Mouse (Mus musculus): Measurements from ENCODE around the gene Prkce. TPM values are rescaled to one million over a fixed set of nuclear protein-coding genes. Genes with fewer than 3 reads are reported as not detected.

Prkce gene
- polyA plus RNA-seq, 1 experiment from 2014 or later = 5.0 TPM

DNA sequence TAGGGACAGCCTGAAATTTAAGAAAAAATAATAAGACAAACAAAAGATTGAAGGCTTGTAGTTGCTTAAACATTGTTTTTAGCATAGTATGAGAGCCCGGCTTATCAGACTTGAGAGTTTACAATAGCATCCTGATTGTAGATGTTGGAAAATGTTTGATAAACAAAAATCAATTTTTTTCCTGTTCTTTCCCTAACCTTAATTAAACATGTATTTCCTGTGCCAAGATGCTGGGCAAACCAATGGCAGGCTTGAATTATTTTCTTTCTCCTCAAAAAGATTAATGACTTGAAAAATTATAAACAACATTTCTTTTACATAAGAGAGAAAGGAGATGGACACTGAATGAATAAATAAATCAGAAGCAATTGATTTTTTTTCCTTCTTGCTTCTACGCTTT is 187.7 kb downstream of the Prkce start:
- Histone ChIP-seq H3K4me2 (ENCODE audit: low read depth, low read length) (no peak overlapping the region), H3K9ac (ENCODE audit: low read depth, low read length) (no peak overlapping the region), H3K4me3 (ENCODE audit: low read length) (no peak overlapping the region), H3K4me1 (ENCODE audit: control insufficient read depth, insufficient read depth, low read length) (peaks cover 19% of the 10 kb centered on the region), H3K27me3 (replicated peaks; ENCODE audit: control insufficient read depth, insufficient read depth, low read length) (no peaks in the 10 kb centered on the region), H3K9me3 (ENCODE audit: control insufficient read depth, low read length) (no peaks in the 10 kb centered on the region), H3K27ac (ENCODE audit: low read length) (no peak overlapping the region), H3K36me3 (ENCODE audit: control insufficient read depth, insufficient read depth, low read length) (no peaks in the 10 kb centered on the region)
- 73% methylated on average over 2 of the region's 2 CpGs for WGBS
- ATAC-seq = no peak

DNA sequence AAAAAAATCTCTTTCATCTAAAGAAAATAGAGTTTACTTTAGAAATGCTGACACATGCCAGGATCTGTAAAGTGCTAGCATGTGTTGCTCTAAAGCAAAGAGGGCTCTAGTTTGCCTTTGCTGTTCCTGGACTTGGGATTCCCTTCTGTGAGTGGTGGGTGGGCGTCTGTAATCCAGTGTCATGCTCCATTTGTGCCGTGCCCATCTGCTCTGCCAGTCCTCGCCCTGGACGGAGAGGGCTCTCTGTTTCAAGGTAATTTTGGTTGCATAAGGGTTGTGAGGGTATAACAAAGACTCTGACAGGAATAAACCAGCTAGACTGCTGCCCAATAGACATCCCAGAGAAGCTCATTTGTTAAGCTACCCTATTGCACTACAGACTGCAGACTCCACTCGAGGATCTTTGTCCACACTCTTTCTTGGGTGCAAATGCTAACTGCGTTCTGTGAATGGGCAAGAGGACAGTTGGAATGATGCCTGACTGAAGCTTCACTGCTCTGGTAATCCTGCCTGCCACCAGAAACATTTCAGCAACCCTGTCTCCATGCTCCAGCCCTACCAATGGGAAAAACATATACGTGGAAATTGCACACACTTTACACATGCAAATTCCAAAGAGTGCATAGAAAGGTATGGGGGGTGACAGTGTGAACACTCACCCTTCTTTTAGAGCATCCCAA is 188.3 kb downstream of the Prkce start:
- H3K4me1 ChIP-seq (ENCODE audit: control insufficient read depth, insufficient read depth, low read length) = peaks cover 14% of the 10 kb centered on the region
- no peak overlapping the region for H3K4me2 ChIP-seq (ENCODE audit: low read depth, low read length)
- H3K27ac ChIP-seq (ENCODE audit: low read length) = no peak overlapping the region
- ATAC-seq = no peak
- 59% methylated on average over 7 of the region's 7 CpGs for WGBS
- H3K36me3 ChIP-seq (ENCODE audit: control insufficient read depth, insufficient read depth, low read length) = no peaks in the 10 kb centered on the region
- H3K27me3 ChIP-seq (replicated peaks; ENCODE audit: control insufficient read depth, insufficient read depth, low read length) = no peaks in the 10 kb centered on the region
- H3K9ac ChIP-seq (ENCODE audit: low read depth, low read length) = no peak overlapping the region
- no peak overlapping the region for H3K4me3 ChIP-seq (ENCODE audit: low read length)
- no peaks in the 10 kb centered on the region for H3K9me3 ChIP-seq (ENCODE audit: control insufficient read depth, low read length)

DNA sequence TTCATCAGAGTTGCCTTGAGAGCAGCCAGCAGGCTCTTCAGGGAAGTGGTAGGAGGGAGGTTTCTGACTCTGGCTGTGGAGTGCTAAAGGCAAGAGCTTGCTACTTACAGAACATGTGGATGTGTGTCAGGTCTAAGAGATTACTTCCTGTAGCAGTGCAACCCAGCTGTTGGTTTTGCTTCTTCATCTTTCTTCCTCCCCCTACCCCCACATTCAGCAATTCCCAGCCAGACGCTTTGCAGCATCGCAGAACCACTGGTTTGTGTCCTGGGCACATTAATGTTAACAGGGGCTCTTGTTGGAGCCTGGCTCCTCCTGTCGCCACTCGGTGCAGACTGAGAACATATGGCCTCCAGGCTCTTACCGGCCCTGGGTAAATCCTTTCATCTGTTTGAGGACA is 190.8 kb downstream of the Prkce start:
- ATAC-seq = peak; percentile 58; the same call in 1 of the 2 replicates
- no peaks in the 10 kb centered on the region for H3K36me3 ChIP-seq (ENCODE audit: control insufficient read depth, insufficient read depth, low read length)
- H3K9me3 ChIP-seq (ENCODE audit: control insufficient read depth, low read length) = no peaks in the 10 kb centered on the region
- no peak overlapping the region for H3K9ac ChIP-seq (ENCODE audit: low read depth, low read length)
- H3K27me3 ChIP-seq (replicated peaks; ENCODE audit: control insufficient read depth, insufficient read depth, low read length) = no peaks in the 10 kb centered on the region
- H3K4me1 ChIP-seq (ENCODE audit: control insufficient read depth, insufficient read depth, low read length) = peaks cover 12% of the 10 kb centered on the region; the same call in 1 of the 2 replicates
- H3K4me3 ChIP-seq (ENCODE audit: low read length) = no peak overlapping the region
- WGBS = 39% methylated on average over 5 of the region's 5 CpGs
- H3K27ac ChIP-seq (ENCODE audit: low read length) = no peak overlapping the region
- no peak overlapping the region for H3K4me2 ChIP-seq (ENCODE audit: low read depth, low read length)

DNA sequence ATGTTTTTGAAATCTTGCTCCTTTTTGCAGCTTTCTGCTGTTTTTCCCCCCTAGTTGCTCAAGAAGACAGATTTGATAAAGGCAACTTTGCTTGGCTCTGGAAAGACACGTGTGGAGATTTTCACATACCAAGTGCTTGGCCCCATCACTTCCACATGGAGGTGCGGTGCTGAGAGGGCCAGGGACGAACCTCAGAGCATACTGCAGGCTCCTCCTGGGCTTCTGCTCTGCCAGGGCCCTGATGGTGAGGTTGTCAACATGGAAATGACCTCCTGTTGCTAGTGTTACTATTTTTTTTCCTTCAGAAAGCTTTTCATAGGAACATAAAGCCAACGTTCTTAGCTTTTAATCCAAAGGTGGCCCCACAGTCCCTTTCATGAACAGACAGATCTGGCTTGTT is 191.3 kb downstream of the Prkce start:
- no peak overlapping the region for H3K4me3 ChIP-seq (ENCODE audit: low read length)
- H3K9ac ChIP-seq (ENCODE audit: low read depth, low read length) = no peak overlapping the region
- peaks cover 12% of the 10 kb centered on the region; the same call in 1 of the 2 replicates for H3K4me1 ChIP-seq (ENCODE audit: control insufficient read depth, insufficient read depth, low read length)
- H3K27me3 ChIP-seq (replicated peaks; ENCODE audit: control insufficient read depth, insufficient read depth, low read length) = no peaks in the 10 kb centered on the region
- ATAC-seq = no peak
- H3K27ac ChIP-seq (ENCODE audit: low read length) = no peak overlapping the region
- 56% methylated on average over 4 of the region's 4 CpGs for WGBS
- H3K9me3 ChIP-seq (ENCODE audit: control insufficient read depth, low read length) = no peaks in the 10 kb centered on the region
- H3K36me3 ChIP-seq (ENCODE audit: control insufficient read depth, insufficient read depth, low read length) = no peaks in the 10 kb centered on the region
- H3K4me2 ChIP-seq (ENCODE audit: low read depth, low read length) = no peak overlapping the region

DNA sequence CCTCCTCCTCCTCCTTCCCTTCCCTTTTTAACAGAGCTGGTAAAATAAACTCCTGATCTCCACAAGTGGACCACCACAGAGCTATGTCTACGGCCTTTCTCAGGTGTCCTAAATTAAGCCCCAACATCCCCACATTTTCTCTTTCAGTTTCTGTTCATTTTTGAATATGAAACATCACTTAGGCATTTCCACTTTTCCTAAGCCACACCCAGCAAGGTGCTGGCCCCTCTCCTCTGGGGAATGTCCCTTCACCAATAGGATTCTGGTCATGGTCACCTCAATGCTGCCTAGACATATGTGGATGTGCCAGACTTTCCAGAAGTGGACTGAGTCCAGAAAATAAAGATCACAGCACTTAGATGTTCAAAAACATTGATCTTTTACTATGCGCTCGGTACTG is 193.3 kb downstream of the Prkce start:
- ATAC-seq = no peak
- Histone ChIP-seq H3K4me2 (ENCODE audit: low read depth, low read length) (no peak overlapping the region), H3K36me3 (ENCODE audit: control insufficient read depth, insufficient read depth, low read length) (no peaks in the 10 kb centered on the region), H3K9ac (ENCODE audit: low read depth, low read length) (no peak overlapping the region), H3K27me3 (replicated peaks; ENCODE audit: control insufficient read depth, insufficient read depth, low read length) (no peaks in the 10 kb centered on the region), H3K4me1 (ENCODE audit: control insufficient read depth, insufficient read depth, low read length) (peaks cover 20% of the 10 kb centered on the region), H3K27ac (ENCODE audit: low read length) (no peak overlapping the region), H3K4me3 (ENCODE audit: low read length) (no peak overlapping the region), H3K9me3 (ENCODE audit: control insufficient read depth, low read length) (no peaks in the 10 kb centered on the region)
- 88% methylated on average over 3 of the region's 3 CpGs for WGBS

DNA sequence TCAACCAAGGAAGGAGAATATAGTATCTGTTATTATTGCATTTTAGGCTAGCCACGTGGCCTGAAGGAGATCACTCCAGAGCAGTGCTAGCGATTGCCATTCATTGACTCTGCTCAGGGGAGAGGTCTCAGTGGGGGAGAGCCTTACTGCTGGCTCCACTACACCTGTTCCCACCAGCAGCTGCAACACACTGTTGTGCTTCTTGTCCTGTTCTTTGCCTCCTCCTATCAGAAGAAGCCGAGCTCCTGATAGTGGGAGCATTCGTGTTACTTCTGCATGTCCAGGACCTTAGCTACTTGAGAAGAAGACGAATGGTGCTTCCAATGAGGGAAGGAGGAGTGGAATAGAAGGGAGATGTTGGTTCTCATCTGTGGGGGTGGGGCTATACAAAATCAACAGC is 195.8 kb downstream of the Prkce start:
- Histone ChIP-seq H3K9me3 (ENCODE audit: control insufficient read depth, low read length) (no peaks in the 10 kb centered on the region), H3K4me3 (ENCODE audit: low read length) (no peak overlapping the region), H3K36me3 (ENCODE audit: control insufficient read depth, insufficient read depth, low read length) (no peaks in the 10 kb centered on the region), H3K27ac (ENCODE audit: low read length) (no peak overlapping the region), H3K9ac (ENCODE audit: low read depth, low read length) (no peak overlapping the region), H3K4me2 (ENCODE audit: low read depth, low read length) (no peak overlapping the region), H3K27me3 (replicated peaks; ENCODE audit: control insufficient read depth, insufficient read depth, low read length) (no peaks in the 10 kb centered on the region), H3K4me1 (ENCODE audit: control insufficient read depth, insufficient read depth, low read length) (peaks cover 15% of the 10 kb centered on the region)
- 61% methylated on average over 5 of the region's 5 CpGs for WGBS
- ATAC-seq = no peak

DNA sequence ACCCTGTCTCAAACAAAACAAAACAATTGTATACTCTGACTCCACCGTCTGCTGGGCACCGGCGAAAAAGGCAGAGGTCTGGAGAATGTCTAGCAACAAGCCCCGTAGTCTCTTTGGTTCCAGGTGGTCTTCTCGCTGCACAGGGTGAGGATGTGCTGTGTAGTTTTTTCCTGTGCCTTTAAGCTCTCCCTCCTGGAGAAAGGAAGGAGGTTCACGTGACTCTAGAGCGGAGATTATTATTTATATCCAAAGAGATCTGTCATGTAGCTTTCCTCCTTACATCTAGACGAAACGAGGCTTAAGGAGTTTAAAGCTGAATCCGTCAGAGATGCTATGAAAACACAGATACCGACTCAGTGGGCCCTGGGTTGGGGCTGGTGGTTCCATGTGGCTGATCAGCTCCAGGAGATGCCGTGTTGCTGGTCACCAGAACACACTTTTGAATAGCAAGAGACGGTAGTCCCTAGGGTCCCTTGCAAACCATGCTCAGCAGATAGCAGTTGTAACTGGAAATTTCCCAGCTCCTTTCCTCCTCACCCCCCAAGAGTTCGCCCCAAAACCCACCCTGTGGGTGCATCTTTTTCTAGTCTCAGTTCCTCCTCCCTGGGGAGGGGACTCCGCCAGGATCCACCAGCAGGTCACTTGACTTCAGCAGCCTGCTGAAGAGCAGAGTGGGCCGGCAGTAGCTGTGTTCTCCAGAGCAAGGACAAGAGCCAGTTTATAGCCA is 196.9 kb downstream of the Prkce start:
- H3K4me3 ChIP-seq (ENCODE audit: low read length) = no peak overlapping the region
- H3K36me3 ChIP-seq (ENCODE audit: control insufficient read depth, insufficient read depth, low read length) = no peaks in the 10 kb centered on the region
- no peak overlapping the region for H3K4me2 ChIP-seq (ENCODE audit: low read depth, low read length)
- 51% methylated on average over 16 of the region's 16 CpGs for WGBS
- H3K27ac ChIP-seq (ENCODE audit: low read length) = no peak overlapping the region
- ATAC-seq = no peak
- H3K9me3 ChIP-seq (ENCODE audit: control insufficient read depth, low read length) = no peaks in the 10 kb centered on the region
- H3K9ac ChIP-seq (ENCODE audit: low read depth, low read length) = no peak overlapping the region
- peaks cover 10% of the 10 kb centered on the region; the same call in 1 of the 2 replicates for H3K4me1 ChIP-seq (ENCODE audit: control insufficient read depth, insufficient read depth, low read length)
- no peaks in the 10 kb centered on the region for H3K27me3 ChIP-seq (replicated peaks; ENCODE audit: control insufficient read depth, insufficient read depth, low read length)

DNA sequence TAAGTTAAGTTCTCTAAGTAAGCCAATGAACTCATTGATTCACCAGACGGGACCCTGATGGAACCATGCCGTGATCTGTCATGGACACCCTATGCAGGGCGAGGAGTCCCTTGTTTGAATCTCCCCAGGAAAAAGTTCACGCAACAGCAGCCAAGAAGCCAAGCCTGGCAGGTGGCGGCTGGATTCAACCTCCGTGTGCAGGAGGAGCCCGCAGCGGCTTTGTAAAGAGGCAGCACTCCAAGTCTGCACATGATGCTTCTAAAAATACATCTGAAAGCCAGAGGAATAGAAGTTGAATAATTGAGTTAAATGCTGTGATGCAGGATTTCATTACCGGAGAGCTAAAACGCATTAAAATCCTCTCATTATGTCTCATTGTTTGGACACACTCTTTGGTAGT is 199.3 kb downstream of the Prkce start:
- no peak for ATAC-seq
- 72% methylated on average over 10 of the region's 10 CpGs for WGBS
- no peak overlapping the region for H3K27ac ChIP-seq (ENCODE audit: low read length)
- H3K4me1 ChIP-seq (ENCODE audit: control insufficient read depth, insufficient read depth, low read length) = peaks cover 17% of the 10 kb centered on the region; the same call in 1 of the 2 replicates
- no peak overlapping the region for H3K9ac ChIP-seq (ENCODE audit: low read depth, low read length)
- no peak overlapping the region for H3K4me2 ChIP-seq (ENCODE audit: low read depth, low read length)
- H3K9me3 ChIP-seq (ENCODE audit: control insufficient read depth, low read length) = no peaks in the 10 kb centered on the region
- H3K27me3 ChIP-seq (replicated peaks; ENCODE audit: control insufficient read depth, insufficient read depth, low read length) = no peaks in the 10 kb centered on the region
- H3K36me3 ChIP-seq (ENCODE audit: control insufficient read depth, insufficient read depth, low read length) = no peaks in the 10 kb centered on the region
- H3K4me3 ChIP-seq (ENCODE audit: low read length) = no peak overlapping the region

DNA sequence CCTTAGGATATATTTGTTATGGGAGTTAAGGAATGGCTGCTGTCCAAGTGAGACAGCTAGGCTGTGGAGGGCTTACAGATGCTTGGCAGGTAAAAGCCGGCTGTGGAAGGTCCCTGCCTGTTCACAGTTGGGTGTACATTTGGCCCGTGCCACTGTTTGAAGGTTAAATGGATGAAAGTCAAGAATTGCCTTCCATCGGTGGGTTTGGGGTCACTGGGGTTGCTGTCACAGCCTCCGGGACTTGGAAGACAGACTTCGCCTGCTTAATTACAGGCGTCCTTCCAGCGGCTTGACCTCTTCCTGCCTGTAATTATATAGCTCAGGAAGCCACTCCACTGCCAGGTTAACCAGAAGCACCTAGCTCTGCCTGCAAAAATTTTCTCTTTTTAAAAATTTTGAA is 200.1 kb downstream of the Prkce start:
- Histone ChIP-seq H3K36me3 (ENCODE audit: control insufficient read depth, insufficient read depth, low read length) (no peaks in the 10 kb centered on the region), H3K27me3 (replicated peaks; ENCODE audit: control insufficient read depth, insufficient read depth, low read length) (no peaks in the 10 kb centered on the region), H3K4me1 (ENCODE audit: control insufficient read depth, insufficient read depth, low read length) (peaks cover 17% of the 10 kb centered on the region; the same call in 1 of the 2 replicates), H3K9me3 (ENCODE audit: control insufficient read depth, low read length) (no peaks in the 10 kb centered on the region), H3K9ac (ENCODE audit: low read depth, low read length) (no peak overlapping the region), H3K27ac (ENCODE audit: low read length) (no peak overlapping the region), H3K4me3 (ENCODE audit: low read length) (no peak overlapping the region), H3K4me2 (ENCODE audit: low read depth, low read length) (no peak overlapping the region)
- ATAC-seq = no peak
- 42% methylated on average over 7 of the region's 7 CpGs for WGBS
